Mouse (Mus musculus): ENCODE data around the gene Tram2.

Gene Tram2

GRCm38 (mm10) chr1:21010282-21010800 is 68.7 kb downstream of the Tram2 start:
- no peak for DNase-seq (ENCODE audit: low spot score in 2 of 2)

- DNase-seq (ENCODE audit: low spot score in 2 of 2) = no peak
These were observed 70.1 kb downstream of the Tram2 start for GRCm38 (mm10) chr1:21008891-21009290.

- no peak for DNase-seq (ENCODE audit: low spot score in 2 of 2)
These were observed 70.9 kb downstream of the Tram2 start for GRCm38 (mm10) chr1:21007941-21008701.

GRCm38 (mm10) chr1:21006775-21007174 is 72.3 kb downstream of the Tram2 start:
- no peak for DNase-seq (ENCODE audit: low spot score in 2 of 2)

GRCm38 (mm10) chr1:21004596-21004995 is 74.4 kb downstream of the Tram2 start:
- DNase-seq (ENCODE audit: low spot score in 2 of 2) = no peak

GRCm38 (mm10) chr1:21002246-21003142 is 76.5 kb downstream of the Tram2 start:
- DNase-seq (ENCODE audit: low spot score in 2 of 2) = no peak

- no peak for DNase-seq (ENCODE audit: low spot score in 2 of 2)
These were observed 81.1 kb downstream of the Tram2 start for GRCm38 (mm10) chr1:20997881-20998389.

- no peak for DNase-seq (ENCODE audit: low spot score in 2 of 2)
These were observed 81.7 kb downstream of the Tram2 start for GRCm38 (mm10) chr1:20997328-20997689.

GRCm38 (mm10) chr1:20996603-20997327 is 82.3 kb downstream of the Tram2 start:
- DNase-seq (ENCODE audit: low spot score in 2 of 2) = no peak

- no peak for DNase-seq (ENCODE audit: low spot score in 2 of 2)
These were observed 83.6 kb downstream of the Tram2 start for GRCm38 (mm10) chr1:20995331-20995986.

- no peak for DNase-seq (ENCODE audit: low spot score in 2 of 2)
These were observed 84.7 kb downstream of the Tram2 start for GRCm38 (mm10) chr1:20994338-20994737.

GRCm38 (mm10) chr1:20993690-20994089 is 85.3 kb downstream of the Tram2 start:
- no peak for DNase-seq (ENCODE audit: low spot score in 2 of 2)

- DNase-seq (ENCODE audit: low spot score in 2 of 2) = no peak
These were observed 89.5 kb downstream of the Tram2 start for GRCm38 (mm10) chr1:20989461-20990083.

- peak in 1 of 2 experiments; percentile 49 for DNase-seq (ENCODE audit: low spot score in 2 of 2)
These were observed 92.5 kb downstream of the Tram2 start for GRCm38 (mm10) chr1:20986378-20987056.

- peak in 1 of 2 experiments; percentile 43 for DNase-seq (ENCODE audit: low spot score in 2 of 2)
These were observed 94.4 kb downstream of the Tram2 start for GRCm38 (mm10) chr1:20984582-20984981.

- peak in 1 of 2 experiments; percentile 7 for DNase-seq (ENCODE audit: low spot score in 2 of 2)
These were observed 94.9 kb downstream of the Tram2 start for GRCm38 (mm10) chr1:20984103-20984502.

GRCm38 (mm10) chr1:20981764-20982163 is 97.3 kb downstream of the Tram2 start:
- DNase-seq (ENCODE audit: low spot score in 2 of 2) = peak in 1 of 2 experiments; percentile 20

- peak in 1 of 2 experiments; percentile 18 for DNase-seq (ENCODE audit: low spot score in 2 of 2)
These were observed 98.5 kb downstream of the Tram2 start for GRCm38 (mm10) chr1:20980553-20980952.

- DNase-seq (ENCODE audit: low spot score in 2 of 2) = peak in 1 of 2 experiments; percentile 28
These were observed 104.5 kb downstream of the Tram2 start for GRCm38 (mm10) chr1:20974341-20975135.

Data from spleen, postnatal 4 days (tissue).